Mouse (Mus musculus): ENCODE results near the gene Bri3.

DNA sequence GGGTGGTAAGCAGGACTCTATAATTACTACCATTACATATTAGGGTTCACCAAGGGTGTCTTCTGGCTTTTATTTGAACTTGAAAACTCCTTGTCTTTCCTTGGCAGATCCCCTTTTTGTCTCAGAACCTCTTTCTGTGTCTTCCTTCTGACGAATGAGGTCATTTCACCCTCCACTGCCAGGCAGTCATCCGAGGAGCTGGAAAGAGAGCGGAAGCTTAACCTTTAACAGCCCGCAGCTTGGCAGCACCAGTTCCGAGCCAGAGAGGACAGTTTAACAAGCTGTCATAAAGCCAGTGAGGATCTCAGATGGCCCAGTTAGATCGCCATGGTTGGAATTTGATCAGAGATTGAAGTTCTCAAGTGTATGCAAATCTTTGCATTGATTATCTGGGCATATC, 116.1 kb downstream of the Bri3 start:
- no peak for TF ChIP-seq CTCF (IDR thresholded peaks at IDR 0.05)
- no peak for TF ChIP-seq EP300 (IDR thresholded peaks at IDR 0.05; ENCODE audit: insufficient read depth, low read depth, low read length)
- no peak for TF ChIP-seq POLR2A (IDR thresholded peaks at IDR 0.05; ENCODE audit: insufficient read depth, low read depth, low read length)
